Mouse (Mus musculus) 416B (cell line): ENCODE results near the gene Gpsm3.

Experiments used
- DNase-seq: peaks from one replicate; pipeline ENCODE4 v3.0.0; 2011; ENCODE audit warnings: low read depth

Gpsm3 gene

DNA sequence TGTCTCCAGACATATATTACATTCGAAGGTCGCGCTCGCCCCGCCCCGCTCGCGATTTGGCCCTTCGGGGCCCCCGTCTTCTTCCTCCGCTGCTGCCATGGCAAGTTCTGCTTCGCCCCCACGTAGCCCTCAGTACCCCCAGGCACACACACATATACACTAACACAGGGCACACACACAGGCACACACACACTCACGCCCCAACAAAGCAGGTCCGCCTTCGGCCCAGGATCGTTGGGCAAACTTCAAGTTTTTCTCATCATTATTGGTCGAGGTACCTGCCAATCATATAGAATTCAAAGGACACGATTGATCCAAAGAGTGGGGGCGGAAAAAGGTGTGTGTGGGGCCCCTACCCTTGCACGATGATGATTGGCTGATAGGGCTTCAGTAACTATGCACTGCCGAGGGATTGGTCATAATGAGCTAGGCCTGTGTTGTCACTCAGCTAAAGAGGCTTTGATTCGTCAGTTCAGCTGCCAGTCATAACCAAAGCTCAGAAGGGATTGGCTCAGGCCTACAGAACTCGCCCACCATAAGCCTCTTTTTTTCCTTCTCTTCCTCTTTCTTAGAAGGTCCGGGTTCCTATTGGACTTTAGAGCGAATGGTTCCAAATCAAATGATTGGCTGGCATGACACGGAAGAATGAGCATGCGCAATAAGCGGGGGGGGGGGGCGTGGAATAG is 13.9 kb downstream of the Gpsm3 start, which contains the start of gene Rnf5:
Rnf5 (minus strand) TSS at position 316 of the 686 bp plus-strand sequence.
- peak; percentile 100 for DNase-seq

DNA sequence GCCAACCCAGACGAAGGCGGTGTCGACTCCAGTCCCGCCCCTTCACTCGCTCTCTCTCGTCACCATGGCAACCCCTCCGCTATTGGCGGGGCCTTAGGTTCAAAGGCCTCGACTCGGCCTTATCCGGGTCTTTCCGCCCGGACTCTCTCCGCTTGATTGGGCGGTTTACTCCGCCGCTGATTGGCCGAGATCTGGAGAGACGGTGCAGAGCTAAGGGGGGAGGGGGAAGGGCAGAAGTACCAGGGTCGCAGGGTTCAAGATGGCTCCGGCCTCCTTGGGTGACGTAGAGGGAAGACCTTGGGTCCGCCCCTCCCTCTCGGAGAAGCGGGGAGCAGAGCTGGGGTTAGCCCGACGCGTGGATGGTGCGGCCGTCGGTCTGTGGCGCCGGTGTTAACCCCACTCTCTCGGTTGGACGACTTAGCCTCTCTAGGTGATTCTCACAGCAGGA is 14.5 kb downstream of the Gpsm3 start, which contains the start of gene Agpat1:
Agpat1 (plus strand) TSS at position 202 of the 448 bp plus-strand sequence.
- peak; percentile 100 for DNase-seq

DNA sequence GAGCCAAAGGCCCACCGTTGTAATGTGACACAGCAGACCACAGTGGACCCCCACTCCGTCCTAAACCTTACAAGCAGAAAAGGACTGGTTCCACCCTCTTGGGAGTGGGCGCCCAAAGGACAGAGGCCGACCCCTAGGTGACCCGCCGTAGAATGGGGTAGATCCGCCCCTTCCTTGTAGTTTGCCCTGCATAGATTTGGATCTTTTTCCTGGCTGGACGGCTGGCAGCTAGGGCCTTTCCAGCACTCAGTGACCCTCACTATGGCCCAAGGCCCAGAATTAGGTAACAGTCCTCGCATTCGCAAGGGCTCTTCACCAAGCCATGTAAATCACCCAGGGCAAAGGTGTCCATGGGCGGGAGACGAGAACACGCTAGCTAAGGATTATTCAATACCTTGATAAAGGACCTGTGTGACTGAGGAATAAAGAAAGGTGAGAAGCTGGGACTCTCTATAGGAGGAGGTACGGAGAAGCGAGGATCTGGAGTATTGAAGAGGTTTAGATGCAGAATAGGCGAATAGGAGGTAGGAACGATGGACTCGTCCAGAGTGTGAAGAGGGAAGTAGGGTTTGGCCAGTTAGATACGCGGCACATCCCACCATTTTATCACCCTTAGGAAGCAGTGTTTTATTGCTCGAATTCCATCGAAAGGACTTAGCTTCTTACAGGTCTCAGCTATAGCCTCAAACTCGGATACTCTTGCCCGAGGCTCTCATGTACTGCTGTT is 15.1 kb downstream of the Gpsm3 start:
- DNase-seq = peak; percentile 69

DNA sequence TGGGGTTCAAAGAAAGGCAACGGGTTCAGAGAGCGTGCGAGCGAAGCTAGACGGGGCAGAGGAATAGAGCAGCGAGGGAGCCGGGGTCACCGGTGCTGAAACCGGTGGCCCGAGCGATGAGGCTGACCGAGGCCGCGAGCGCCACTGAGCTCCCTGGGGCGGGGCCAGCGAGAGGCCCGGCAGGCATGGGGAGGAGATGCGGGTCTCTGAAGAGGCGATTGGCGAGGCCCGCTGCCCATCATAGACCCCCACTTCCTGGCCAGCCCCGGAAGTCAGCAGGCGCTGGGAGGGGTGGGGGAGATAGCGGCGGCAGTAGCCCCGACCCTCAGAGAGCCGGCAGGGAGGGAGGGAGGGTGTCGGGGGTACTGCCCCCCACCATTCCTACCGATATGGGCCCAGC is 16.0 kb downstream of the Gpsm3 start:
- DNase-seq = peak; percentile 96

DNA sequence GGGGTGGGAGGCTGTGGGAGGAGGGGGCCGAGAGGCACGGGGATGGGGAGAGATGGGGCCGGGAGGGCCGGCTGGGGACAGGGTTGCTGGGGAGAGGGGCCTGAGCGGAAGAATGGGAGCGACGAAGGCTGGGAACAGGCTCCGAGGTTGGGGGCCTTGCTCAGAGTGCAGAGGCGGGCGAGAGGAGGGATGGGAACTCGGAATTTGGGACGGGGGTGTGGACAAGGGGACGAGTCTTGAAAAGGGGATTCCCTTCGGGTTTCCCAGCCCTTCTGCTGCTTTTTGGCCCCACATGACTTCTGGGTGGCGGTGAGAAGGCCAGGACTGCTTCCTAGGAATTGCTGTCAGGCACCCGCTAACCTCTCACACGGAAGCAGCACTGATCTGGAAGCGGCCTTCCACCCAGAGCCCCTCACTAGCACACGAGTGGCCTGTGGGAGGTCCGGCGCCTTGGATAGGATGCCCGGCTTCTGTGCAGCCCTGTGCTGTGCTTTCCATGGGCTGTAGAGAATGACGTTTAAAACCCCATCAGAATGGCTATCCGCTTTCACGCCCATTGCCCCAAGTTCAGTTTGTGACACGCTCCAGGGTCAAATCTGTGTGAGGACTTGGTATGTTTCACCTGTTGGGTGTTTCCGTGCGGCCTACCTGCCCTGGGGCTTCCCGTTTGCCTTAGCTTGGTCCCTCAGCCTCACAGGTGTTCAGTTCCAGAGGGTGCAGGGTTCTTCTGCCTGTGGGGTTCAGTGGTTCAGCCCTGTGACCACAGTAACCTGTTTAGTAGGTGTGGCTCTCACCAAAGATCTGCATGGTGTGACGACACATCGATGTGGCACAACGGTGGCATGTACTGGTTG is 16.8 kb downstream of the Gpsm3 start:
- no peak for DNase-seq

DNA sequence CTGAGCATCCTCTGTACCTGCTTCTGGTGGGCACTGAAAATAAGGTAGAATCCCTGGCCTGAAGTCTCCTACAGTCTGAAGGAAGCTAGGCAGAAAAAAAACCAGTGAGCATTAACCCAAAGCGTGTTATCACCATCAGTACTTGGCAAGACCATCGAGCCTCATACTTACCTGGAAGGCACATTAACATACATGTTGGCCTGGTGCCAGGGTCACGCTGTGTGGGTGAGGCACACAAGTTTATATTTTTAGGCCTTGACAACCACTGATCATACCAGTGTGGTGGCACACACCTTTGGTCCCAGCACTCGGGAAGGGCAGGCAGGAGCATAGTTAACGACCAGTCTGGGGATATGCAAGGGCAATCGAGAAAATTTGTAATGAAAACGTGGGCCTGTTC is 18.4 kb downstream of the Gpsm3 start:
- DNase-seq = no peak

DNA sequence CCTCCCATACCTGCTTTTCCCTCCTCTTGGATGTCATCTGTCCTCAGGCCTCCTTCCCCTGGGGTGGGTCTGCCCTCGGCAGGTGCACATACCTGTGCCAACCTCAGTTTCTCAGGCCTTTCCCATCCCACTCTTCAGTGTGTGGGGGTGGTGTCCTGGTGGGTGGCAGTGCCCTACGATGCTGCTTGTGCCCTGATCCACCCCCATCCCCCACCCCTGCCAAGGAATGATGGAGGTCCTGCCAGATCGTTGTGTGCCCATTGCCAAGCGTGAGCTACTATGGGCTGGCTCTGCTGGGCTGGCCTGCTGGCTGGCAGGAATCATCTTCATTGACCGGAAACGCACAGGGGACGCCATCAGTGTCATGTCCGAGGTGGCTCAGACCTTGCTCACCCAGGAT is 21.4 kb downstream of the Gpsm3 start:
- DNase-seq = no peak

DNA sequence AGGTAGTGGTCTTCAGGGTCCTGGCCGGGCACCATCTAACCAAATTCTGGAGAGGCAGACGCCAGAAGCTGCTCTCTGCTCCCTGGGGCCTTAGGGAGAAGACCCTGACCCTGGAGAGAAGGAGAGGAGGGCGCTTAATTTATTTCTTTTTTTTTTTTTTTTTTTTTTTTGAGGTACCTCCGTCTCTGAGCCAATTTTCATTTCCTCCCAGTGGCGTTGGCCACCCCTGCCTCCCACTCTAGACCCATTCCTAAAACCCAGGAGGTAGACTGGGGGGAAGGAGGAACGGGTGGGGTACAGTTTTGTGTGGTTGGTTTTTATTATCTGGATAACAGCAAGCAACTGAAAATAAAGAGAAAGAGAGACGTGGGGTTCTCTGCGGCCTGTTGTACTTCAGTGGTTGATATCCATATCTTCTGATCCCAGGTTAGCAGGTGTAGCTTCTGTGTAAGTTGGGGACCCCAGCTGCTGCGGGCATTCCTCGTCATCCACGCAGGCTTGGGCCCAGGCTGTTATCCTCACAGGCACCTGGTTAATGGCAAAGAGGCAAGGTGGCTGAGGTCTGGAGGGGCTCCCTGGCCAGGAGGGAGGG is 23.5 kb downstream of the Gpsm3 start:
- DNase-seq = no peak

DNA sequence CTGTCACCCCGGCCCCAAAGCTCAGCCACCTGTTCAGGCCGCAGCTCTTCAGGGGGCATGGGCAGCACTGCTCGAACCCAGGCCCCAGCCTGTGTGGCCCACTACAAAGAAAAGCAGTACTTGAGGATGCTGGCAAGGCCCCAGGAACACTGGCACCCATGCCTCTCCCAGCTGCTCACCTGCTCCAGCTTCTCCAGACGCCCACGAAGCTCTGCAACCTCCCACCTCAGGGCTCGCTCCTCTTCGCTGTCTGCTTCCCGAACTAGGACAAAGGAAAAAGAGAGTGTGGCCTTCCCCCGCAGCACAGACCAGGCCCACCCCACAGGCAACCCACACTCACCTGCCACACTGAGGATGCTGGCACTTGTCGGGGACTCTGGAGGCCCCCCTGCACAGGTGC is 24.2 kb downstream of the Gpsm3 start:
- DNase-seq = no peak

DNA sequence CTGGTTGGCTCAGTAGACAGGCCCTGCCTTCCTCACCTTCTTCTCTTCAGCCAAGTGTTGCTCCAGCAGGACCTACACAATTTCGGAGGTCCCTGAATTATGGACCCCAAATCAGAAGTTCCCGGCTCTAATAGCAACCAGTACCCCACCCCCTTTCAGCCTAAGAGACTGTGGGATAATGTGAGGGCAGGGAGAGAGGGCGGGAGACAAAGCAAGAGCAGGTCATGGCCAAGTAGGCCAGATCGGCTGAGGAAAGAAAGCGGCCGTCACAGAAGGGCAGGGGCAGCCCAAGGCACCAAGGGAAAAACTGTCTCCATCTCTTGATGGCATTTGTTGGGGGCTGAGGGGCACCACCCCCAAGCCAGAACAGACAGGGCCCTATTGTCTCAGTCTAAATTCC is 26.3 kb downstream of the Gpsm3 start, which contains the start of gene Egfl8:
Egfl8 (minus strand) TSS at position 101 of the 400 bp plus-strand sequence.
- no peak for DNase-seq

DNA sequence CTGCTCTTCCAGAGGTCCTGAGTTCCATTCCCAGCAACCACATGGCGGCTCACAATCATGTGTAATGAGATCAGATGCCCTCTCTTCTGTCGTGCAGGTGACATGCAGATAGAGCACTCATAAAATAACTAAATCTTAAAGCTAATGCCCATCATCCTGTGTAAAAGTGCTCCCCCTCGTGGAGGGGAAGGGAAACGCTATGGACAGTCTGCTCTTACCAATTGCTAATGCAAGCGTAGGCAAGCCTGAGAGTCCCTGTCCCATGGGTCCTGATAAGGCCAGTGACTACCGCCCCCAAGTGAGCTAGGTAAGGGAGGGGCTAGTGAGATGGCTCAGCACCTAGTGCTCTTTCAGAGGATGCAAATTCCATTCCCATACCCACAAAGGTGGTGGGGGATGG is 29.4 kb downstream of the Gpsm3 start:
- peak; percentile 83 for DNase-seq

DNA sequence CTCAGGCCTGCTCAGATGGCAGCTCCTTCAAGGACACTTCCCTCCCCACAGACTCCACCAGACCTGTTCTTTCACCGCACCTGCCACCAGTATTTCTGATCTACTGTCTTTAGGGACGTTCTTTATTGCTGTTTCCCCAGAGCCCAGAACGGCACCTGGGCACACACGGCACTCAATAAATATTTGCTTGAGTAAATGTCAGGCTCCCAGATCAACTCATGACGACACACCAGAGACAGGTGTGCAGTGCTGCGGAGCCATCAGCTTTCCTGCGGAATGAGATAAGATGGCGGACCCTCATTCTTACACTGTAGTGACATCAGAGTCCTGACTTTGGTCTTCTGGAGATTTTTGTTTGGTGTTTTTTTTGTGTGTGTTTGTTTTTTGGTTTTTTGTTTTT is 31.4 kb downstream of the Gpsm3 start:
- DNase-seq = no peak

DNA sequence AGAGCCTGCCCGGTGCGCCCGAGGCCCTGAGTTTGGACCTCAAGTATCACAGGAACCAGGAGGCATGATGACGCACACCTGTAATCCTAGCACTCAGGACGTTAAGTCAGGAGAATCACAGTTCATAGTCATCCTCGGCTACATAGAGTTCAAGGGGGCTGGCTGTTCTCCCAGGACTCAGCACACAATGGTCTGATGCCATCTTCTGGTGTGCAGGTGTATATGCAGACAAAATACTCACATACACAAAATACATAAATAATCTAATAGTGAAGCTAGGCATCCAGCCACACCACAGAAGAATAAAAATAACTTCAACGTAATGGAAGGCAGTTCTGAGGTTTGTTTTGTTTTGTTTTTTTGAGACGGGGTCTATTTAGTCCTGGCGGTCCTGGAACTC is 33.6 kb downstream of the Gpsm3 start:
- DNase-seq = peak; percentile 24

DNA sequence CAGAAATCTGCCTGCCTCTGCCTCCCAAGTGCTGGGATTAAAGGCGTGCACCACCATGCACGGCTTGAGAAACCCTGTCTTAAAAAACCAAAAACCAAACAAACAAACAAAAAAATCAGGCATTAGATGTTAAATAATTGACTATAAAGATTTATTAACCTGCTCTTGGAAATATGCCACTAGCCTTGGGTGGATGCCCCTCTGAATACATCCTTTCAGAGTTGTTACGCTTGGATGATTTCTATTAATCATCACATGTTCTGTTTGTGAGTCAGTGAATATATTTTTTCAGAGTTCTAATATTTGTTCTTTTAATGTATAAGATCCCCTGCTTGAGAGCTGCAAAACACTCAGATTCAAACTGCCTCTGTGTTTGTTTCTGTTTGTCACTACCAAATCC is 35.4 kb downstream of the Gpsm3 start:
- no peak for DNase-seq

DNA sequence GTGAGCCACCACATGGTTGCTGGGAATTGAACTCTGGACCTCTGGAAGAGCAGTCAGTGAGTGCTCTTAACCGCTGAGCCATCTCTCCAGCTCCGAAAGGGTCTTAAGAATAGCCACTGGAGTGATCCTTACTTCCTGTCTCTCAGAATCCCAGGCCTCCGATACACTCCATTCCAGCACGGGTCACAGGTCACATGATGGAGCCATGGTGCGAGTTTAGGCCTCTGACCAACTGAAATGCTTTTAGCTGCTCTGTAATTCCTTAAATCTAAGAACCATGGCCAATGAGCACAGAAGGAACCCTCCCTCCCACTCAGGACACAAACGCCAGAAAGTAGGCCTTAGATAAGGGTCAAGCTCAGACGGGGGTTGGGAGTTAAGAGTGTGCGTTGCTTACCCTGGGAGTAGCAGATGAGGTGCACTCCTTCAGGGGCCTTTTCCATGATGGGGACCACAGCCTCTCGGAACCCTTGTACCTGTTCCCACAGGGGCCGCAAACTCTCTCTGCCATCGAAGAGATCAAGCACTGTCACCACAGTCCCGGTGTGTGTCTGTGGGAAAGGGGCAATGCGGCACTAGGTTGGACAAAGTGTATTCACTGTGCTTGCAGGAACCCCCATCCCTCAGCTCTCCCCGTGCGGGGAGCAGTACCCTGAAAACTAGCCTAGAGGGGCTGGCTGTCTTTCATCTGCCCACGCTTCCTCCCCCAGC is 36.6 kb downstream of the Gpsm3 start:
- no peak for DNase-seq

DNA sequence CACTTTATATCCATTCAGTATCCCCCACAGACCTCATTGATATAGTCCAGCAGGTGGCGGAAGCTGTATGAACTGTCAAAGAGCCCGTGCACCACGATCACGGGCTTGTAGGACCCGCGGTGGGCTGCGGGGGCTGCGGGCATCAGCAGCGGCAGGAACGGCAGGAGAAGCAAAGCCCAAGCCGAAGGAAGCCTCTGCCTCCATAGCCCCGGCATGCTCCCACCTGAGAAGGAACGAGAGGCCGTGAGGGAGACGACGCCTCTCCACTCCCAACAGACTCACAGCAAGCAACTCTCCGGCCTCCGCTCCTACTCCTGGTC is 37.1 kb downstream of the Gpsm3 start:
- DNase-seq = peak; percentile 78

DNA sequence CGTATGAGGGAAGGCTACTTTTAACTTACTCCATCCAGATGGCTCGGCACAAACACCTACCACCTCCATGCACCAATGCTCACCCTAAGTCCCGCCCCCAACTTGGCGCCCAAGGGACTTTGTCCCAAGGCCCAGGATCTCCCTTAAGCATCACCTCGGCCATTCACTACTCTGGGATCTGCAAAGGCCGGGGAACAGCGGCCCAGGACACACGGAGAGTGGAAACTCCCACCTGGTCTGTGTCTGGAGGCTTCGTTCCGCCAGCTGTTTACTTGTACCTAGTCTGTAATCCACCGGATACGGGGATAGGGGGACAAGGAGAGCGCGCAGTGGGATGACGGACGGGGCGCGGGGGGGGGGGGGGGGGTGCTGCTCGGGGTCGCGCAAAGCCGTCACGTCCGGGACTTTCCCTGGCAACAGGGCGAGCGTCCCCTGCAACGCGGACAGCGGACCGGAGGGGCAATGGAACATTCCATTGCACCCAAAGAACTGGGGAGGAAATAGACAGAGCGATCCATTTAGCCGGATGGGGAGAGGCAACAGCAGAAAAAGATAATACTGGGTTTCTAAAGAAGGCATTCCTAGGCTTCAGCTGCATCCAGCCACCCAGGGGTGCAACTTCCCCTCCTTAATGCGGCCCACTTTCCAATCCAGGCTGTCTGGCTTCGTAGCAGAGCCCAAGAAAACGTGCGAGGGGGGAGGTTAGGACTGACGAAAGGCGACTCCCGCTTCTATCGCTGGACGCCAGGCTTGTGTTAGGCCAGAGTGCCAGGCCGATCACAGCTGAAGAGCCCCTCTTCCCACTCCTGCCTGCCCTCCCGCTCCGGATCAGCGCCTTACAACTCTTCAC is 37.7 kb downstream of the Gpsm3 start:
- peak; percentile 96 for DNase-seq

DNA sequence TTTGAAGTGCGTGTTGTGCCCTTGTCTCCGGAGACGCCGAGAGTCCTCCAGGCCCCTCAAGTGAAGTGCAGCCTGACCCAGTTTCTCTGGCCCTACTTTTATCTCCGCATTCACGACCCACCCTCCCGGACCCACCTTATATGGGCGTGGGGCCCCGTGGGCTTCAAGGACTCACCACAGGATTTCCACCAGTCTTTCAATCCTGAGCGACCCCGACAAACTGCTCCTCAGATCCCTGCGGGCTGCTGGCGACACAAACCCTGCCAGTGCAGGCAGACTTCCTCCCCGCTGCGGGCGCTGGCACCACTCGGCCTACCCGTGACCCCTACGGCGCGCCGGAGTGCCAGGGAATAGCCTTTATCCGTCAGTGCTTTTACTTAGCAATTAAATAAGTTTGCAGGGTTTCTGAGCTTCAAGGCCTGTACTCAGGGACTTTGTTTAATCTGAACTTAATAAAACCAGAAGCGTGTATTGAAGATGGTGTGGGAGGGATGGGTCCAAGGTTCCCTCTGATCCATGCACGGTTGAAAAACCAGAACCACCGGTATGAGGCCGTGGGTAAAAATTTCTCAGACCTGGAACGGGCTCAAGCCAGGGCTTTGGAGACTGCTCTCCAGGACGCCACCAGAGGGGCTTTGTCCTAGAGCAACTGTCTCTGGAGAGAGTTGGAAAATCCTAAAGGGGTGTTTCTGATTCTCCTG is 38.5 kb downstream of the Gpsm3 start, which contains the start of gene Ppt2:
Ppt2 (minus strand) TSS at position 568 of the 701 bp plus-strand sequence.
- no peak for DNase-seq

DNA sequence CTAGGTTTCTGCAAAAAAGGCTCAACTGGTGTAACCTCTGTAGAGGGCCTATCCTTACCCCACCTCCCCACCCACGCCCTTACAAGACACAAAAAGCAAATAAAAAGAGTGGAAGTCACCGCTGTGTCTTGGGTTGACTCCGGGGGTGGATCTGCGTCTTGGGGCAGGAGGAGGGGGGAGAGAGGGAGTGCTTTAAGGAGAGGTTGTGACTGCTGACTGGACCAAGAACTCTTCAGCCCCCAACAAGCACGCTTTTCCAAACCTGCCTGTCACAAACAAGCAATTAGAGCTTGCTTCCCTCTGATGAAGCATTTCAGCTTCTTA is 39.0 kb downstream of the Gpsm3 start:
- DNase-seq = peak; percentile 51

DNA sequence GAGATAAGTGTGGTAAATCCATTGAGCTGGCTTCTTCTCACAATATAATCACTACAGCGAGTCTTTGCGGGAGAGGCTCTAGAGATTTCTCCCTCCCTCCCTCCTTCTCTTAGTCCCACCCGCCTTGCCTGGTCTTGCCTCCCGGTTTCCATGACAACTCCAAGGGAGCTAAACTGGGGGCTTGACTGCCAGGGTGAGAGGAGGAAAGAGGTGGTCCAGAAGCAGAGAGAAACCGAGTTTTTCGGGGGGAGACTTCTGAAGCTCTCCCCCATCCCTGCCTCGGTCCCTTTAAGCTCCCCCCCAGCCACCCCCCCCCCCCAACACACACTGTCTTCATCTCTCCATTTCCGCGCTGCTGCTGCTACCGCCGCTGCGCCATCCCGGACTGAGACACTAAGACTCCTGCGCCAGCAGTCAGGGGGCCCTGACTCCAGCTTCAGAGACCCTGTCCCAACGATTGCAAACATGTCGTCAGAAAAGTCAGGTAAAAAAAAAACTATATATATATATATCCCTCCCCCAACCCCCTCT is 39.7 kb downstream of the Gpsm3 start, which contains the start of gene Prrt1:
Prrt1 (plus strand) TSS at position 313 of the 531 bp plus-strand sequence.
- DNase-seq = no peak
